In genomic region chr11:103140763-103141100, GRCm38 (mm10) we compare ENCODE assay signal across 8 mouse cellular contexts. TPM values are rescaled to one million over a fixed set of nuclear protein-coding genes. Genes with fewer than 3 reads are reported as not detected.
DNase-seq lines count a peak whose midpoint lies in the region; ATAC-seq and TF ChIP-seq lines count a peak whose summit lies in the region.

No protein-coding gene starts in this region.

- peak overlapping the region; percentile 82; the same call in 1 of the 2 replicates for H3K27ac ChIP-seq in heart, embryonic 11.5 days (ENCODE audit: low read depth, low read length)
- H3K27ac ChIP-seq in hindbrain, embryonic 12.5 days = peak overlapping the region; percentile 76
- peak overlapping the region; percentile 89 for H3K27ac ChIP-seq in lung, embryonic 14.5 days (ENCODE audit: low read depth)

- no peak for DNase-seq in heart, adult 11 months
- peak; percentile 56 for DNase-seq in 3T3-L1 (ENCODE audit: low read depth, low spot score)
- DNase-seq in lung, embryonic 14.5 days = no peak
- no peak for DNase-seq in right cerebral cortex, adult 18-20 months
- DNase-seq in embryo, embryonic 9.5 days (ENCODE audit: extremely low spot score) = no peak
- no peak for DNase-seq in layer of hippocampus, postnatal 25 days (ENCODE audit: extremely low spot score in 1 of 2, low spot score in 1 of 2)

- H3K4me1 ChIP-seq in heart, embryonic 11.5 days (ENCODE audit: control insufficient read depth, insufficient read depth, low read length) = peaks cover 36% of the 10 kb centered on the region
- peaks cover 37% of the 10 kb centered on the region for H3K4me1 ChIP-seq in hindbrain, embryonic 12.5 days
- H3K4me1 ChIP-seq in lung, embryonic 14.5 days (ENCODE audit: insufficient read depth) = peaks cover 26% of the 10 kb centered on the region

- H3K36me3 ChIP-seq in heart, embryonic 11.5 days (ENCODE audit: control insufficient read depth, insufficient read depth, low read length) = 0 out of 2 replicates have a peak, but pooled peaks cover 8% of the 10 kb centered on the region
- peaks cover 14% of the 10 kb centered on the region; the same call in 1 of the 2 replicates for H3K36me3 ChIP-seq in hindbrain, embryonic 12.5 days
- 0 out of 2 replicates have a peak, but pooled peaks cover 11% of the 10 kb centered on the region for H3K36me3 ChIP-seq in lung, embryonic 14.5 days (ENCODE audit: insufficient read depth)

- 54% methylated on average over 6 of the region's 6 CpGs for WGBS in heart, embryonic 11.5 days (ENCODE audit: insufficient replicate concordance)
- 57% methylated on average over 6 of the region's 6 CpGs for WGBS in hindbrain, embryonic 12.5 days
- WGBS in lung, embryonic 14.5 days = 49% methylated on average over 6 of the region's 6 CpGs

- H3K9ac ChIP-seq in heart, embryonic 11.5 days (ENCODE audit: low read depth, low read length) = no peak overlapping the region
- peak overlapping the region; percentile 9; the same call in 1 of the 2 replicates for H3K9ac ChIP-seq in hindbrain, embryonic 12.5 days
- H3K9ac ChIP-seq in lung, embryonic 14.5 days = peak overlapping the region; percentile 35; the same call in 1 of the 2 replicates

- H3K4me3 ChIP-seq in heart, embryonic 11.5 days (ENCODE audit: low read depth, low read length) = no peak overlapping the region
- H3K4me3 ChIP-seq in hindbrain, embryonic 12.5 days = no peak overlapping the region
- no peak overlapping the region for H3K4me3 ChIP-seq in lung, embryonic 14.5 days (ENCODE audit: low read depth, low read length)

- no peaks in the 10 kb centered on the region for H3K9me3 ChIP-seq in heart, embryonic 11.5 days (replicated peaks; ENCODE audit: control insufficient read depth, low read length)
- H3K9me3 ChIP-seq in hindbrain, embryonic 12.5 days (replicated peaks) = no peaks in the 10 kb centered on the region
- H3K9me3 ChIP-seq in lung, embryonic 14.5 days (ENCODE audit: low read depth, low read length) = no peaks in the 10 kb centered on the region

- TF ChIP-seq CTCF in lung, embryonic 14.5 days (IDR thresholded peaks at IDR 0.05; ENCODE audit: low read depth) = no peak

- no peak for ATAC-seq in heart, embryonic 11.5 days (replicated peaks; ENCODE audit: insufficient number of reproducible peaks, low FRiP score, low TSS enrichment)
- ATAC-seq in hindbrain, embryonic 12.5 days (ENCODE audit: low FRiP score) = no peak
- ATAC-seq in lung, embryonic 14.5 days (ENCODE audit: insufficient read depth) = peak; percentile 1; the same call in 1 of the 2 replicates

- H3K27me3 ChIP-seq in heart, embryonic 11.5 days (ENCODE audit: control insufficient read depth, insufficient read depth, low read length) = no peaks in the 10 kb centered on the region
- no peaks in the 10 kb centered on the region for H3K27me3 ChIP-seq in hindbrain, embryonic 12.5 days
- H3K27me3 ChIP-seq in lung, embryonic 14.5 days (ENCODE audit: insufficient read depth, low read length) = no peaks in the 10 kb centered on the region

- no peak overlapping the region for H3K4me2 ChIP-seq in heart, embryonic 11.5 days
- H3K4me2 ChIP-seq in hindbrain, embryonic 12.5 days (replicated peaks) = no peak overlapping the region
- no peak overlapping the region for H3K4me2 ChIP-seq in lung, embryonic 14.5 days

RNA-seq across cellular contexts. Expression of gene Hexim2, which starts 8.5 kb away (rescaled TPM):
- polyA plus RNA-seq in heart, embryonic 11.5 days (2014; fragmentation: Nextera tagmentation; extraction: Ambion mirVana) = 3.5 and 5.6 TPM in 2 replicates
- 12.0 and 12.9 TPM in 2 replicates for polyA plus RNA-seq in hindbrain, embryonic 12.5 days (2016; fragmentation: Nextera tagmentation; extraction: Ambion mirVana)
- polyA plus RNA-seq in lung, embryonic 14.5 days (2014; fragmentation: Nextera tagmentation; extraction: Ambion mirVana) = 9.3 and 9.5 TPM in 2 replicates
- total RNA-seq in layer of hippocampus, postnatal 25 days (2021) = 10 to 100 TPM; 13.2 to 14.7 TPM

RNA-seq across cellular contexts. Expression of gene Hexim1, which starts 24.7 kb away (rescaled TPM):
- polyA plus RNA-seq in heart, embryonic 11.5 days (2014; fragmentation: Nextera tagmentation; extraction: Ambion mirVana) = 4.2 and 4.4 TPM in 2 replicates
- 3.8 and 4.0 TPM in 2 replicates for polyA plus RNA-seq in hindbrain, embryonic 12.5 days (2016; fragmentation: Nextera tagmentation; extraction: Ambion mirVana)
- 5.3 and 5.8 TPM in 2 replicates for polyA plus RNA-seq in lung, embryonic 14.5 days (2014; fragmentation: Nextera tagmentation; extraction: Ambion mirVana)
- total RNA-seq in layer of hippocampus, postnatal 25 days (2021) = 10 to 100 TPM; 52.3 to 53.3 TPM

RNA-seq across cellular contexts. Expression of gene Fmnl1, which starts 30.2 kb away (rescaled TPM):
- polyA plus RNA-seq in heart, embryonic 11.5 days (2014; fragmentation: Nextera tagmentation; extraction: Ambion mirVana) = 0.79 and 1.1 TPM in 2 replicates
- 1.4 and 1.6 TPM in 2 replicates for polyA plus RNA-seq in hindbrain, embryonic 12.5 days (2016; fragmentation: Nextera tagmentation; extraction: Ambion mirVana)
- polyA plus RNA-seq in lung, embryonic 14.5 days (2014; fragmentation: Nextera tagmentation; extraction: Ambion mirVana) = 2.5 and 2.8 TPM in 2 replicates
- 100 to 1,000 TPM; 127 to 147 TPM for total RNA-seq in layer of hippocampus, postnatal 25 days (2021)

RNA-seq across cellular contexts. Expression of gene Acbd4, which starts 39.2 kb away (rescaled TPM):
- 11.2 and 11.8 TPM in 2 replicates for polyA plus RNA-seq in heart, embryonic 11.5 days (2014; fragmentation: Nextera tagmentation; extraction: Ambion mirVana)
- 7.0 and 8.3 TPM in 2 replicates for polyA plus RNA-seq in hindbrain, embryonic 12.5 days (2016; fragmentation: Nextera tagmentation; extraction: Ambion mirVana)
- polyA plus RNA-seq in lung, embryonic 14.5 days (2014; fragmentation: Nextera tagmentation; extraction: Ambion mirVana) = 11.0 and 14.4 TPM in 2 replicates
- total RNA-seq in layer of hippocampus, postnatal 25 days (2021) = 10 to 100 TPM; 79.5 to 90.4 TPM

RNA-seq across cellular contexts. Expression of gene Plcd3, which starts 39.3 kb away (rescaled TPM):
- polyA plus RNA-seq in heart, embryonic 11.5 days (2014; fragmentation: Nextera tagmentation; extraction: Ambion mirVana) = 3.0 and 3.5 TPM in 2 replicates
- 1.6 and 1.7 TPM in 2 replicates for polyA plus RNA-seq in hindbrain, embryonic 12.5 days (2016; fragmentation: Nextera tagmentation; extraction: Ambion mirVana)
- polyA plus RNA-seq in lung, embryonic 14.5 days (2014; fragmentation: Nextera tagmentation; extraction: Ambion mirVana) = 1.0 and 2.5 TPM in 2 replicates
- 10 to 100 TPM in 1 of 2 experiments, 1 to 10 TPM in 1; 9.1 to 10.2 TPM for total RNA-seq in layer of hippocampus, postnatal 25 days (2021)
